ENCODE assay signal across 19 mouse cellular contexts in genomic region chr17:81096490-81096889, GRCm38 (mm10).
"Had no signal": no experiment of that assay in that cellular context is flagged by ENCODE, and none has a peak within 500 bp of the region (broad histone marks: within the 10 kb centered on the region; RNA-seq: fewer than 3 reads in every experiment).

No protein-coding gene starts in this region.

- H3K4me3 ChIP-seq: left cerebral cortex, adult 2 months; liver, embryonic 13.5 days; myocyte; neural tube, embryonic 13.5 days; stomach, embryonic 15.5 days had no signal

- H3K27ac ChIP-seq: left cerebral cortex, adult 2 months; liver, embryonic 13.5 days; neural tube, embryonic 13.5 days; stomach, embryonic 15.5 days had no signal

- H3K36me3 ChIP-seq: liver, embryonic 13.5 days; neural tube, embryonic 13.5 days; stomach, embryonic 15.5 days had no signal

- DNase-seq: kidney, adult 18-20 months; kidney, adult 9 months; kidney, postnatal 14 days; kidney, postnatal 4 days; layer of hippocampus, adult 9-11 months; layer of hippocampus, postnatal 36 days; liver, embryonic 13.5 days; lung, adult 2 months; lung, postnatal 14 days; lung, postnatal 4 days; midbrain, embryonic 14.5 days; right cerebral cortex, postnatal 25 days; spleen, adult 18-20 months; thymus, postnatal 25 days had no signal

- H3K4me1 ChIP-seq: liver, embryonic 13.5 days; neural tube, embryonic 13.5 days; stomach, embryonic 15.5 days had no signal

- H3K9me3 ChIP-seq: liver, embryonic 13.5 days; neural tube, embryonic 13.5 days; stomach, embryonic 15.5 days had no signal

- H3K9ac ChIP-seq: liver, embryonic 13.5 days; neural tube, embryonic 13.5 days; stomach, embryonic 15.5 days had no signal

- H3K4me2 ChIP-seq: liver, embryonic 13.5 days; midbrain, embryonic 11.5 days; neural tube, embryonic 13.5 days; stomach, embryonic 15.5 days had no signal

- H3K27me3 ChIP-seq: liver, embryonic 13.5 days; neural tube, embryonic 13.5 days; stomach, embryonic 15.5 days had no signal
